Mouse (Mus musculus): ENCODE data around the gene Olfr486.
"Not testable (repeated sequence)": the region's sequence is repeated elsewhere in the genome, so short reads cannot be mapped to it uniquely, and the experiment has no call there.

The Olfr486 gene

DNA sequence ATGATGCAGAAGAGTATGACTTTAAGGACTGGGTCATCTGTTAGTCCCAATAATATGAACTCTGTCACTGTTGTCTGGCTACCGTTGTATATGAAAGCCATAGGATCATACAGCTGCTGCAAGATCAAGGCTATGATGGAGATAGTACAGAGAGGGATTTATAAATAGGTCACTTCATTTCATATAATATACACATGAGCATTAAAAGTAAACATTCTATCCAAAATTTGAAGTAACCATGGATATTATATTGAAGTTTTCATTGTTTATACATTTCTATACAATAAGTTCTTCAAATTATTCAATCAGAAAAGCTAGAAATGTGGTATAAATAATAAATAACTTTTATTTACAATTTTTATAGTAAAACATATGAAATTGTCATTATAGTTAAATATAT is at the start of gene Olfr486:
Olfr486 (minus strand) TSS at position 101 of the 400 bp plus-strand sequence.
- not testable (repeated sequence) for DNase-seq (ENCODE audit: low read depth, low spot score)

DNA sequence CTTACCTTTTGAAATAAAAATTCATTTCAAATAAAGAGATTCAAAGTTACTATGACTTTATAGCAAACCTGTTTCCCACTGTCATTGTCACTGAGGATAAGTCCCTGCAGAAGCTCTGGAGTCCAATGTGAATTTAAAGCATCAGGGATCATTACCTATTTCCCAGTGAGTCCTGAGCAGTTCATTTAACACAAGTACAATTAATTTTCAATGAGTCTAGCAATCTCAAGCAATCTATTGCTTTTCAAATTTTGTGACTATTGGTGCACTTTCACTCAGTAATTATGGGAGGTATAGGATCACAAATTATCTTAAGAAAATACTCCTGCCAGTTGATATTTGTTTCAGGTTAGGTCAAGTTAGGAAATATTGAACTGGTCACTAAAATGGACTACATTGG is 42.0 kb upstream of the Olfr486 start, which contains the start of gene Olfr487:
Olfr487 (minus strand) TSS at position 101 of the 400 bp plus-strand sequence.
- DNase-seq (ENCODE audit: low read depth, low spot score), result not testable (repeated sequence)

DNA sequence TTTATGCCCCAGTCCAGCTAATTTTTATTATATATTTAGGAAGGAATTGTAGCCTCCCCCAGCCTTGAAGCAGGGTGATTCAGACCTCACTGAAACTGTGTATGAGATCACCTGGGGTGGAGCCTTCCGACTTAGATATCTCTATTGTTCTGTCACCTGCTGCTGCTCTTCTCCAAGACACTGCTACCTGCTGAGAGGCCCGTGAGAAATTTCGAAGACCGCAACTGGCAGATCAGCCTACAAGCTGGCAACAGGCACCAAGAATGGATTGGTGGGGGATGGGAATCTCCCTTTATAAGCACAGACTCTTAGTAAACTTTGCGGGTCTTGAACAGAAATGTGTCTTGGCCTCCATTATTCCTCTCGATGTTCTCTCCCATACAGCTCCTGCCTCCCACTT is 24.4 kb upstream of the Olfr486 start:
- peak; percentile 95 for DNase-seq (ENCODE audit: low read depth, low spot score)

- DNase-seq (ENCODE audit: low read depth, low spot score), result peak; percentile 95
These were observed 23.8 kb upstream of the Olfr486 start for GRCm38 (mm10) chr7:108196337-108196736.

GRCm38 (mm10) chr7:108192714-108193113 is 20.2 kb upstream of the Olfr486 start:
- peak; percentile 63 for DNase-seq (ENCODE audit: low read depth, low spot score)

DNA sequence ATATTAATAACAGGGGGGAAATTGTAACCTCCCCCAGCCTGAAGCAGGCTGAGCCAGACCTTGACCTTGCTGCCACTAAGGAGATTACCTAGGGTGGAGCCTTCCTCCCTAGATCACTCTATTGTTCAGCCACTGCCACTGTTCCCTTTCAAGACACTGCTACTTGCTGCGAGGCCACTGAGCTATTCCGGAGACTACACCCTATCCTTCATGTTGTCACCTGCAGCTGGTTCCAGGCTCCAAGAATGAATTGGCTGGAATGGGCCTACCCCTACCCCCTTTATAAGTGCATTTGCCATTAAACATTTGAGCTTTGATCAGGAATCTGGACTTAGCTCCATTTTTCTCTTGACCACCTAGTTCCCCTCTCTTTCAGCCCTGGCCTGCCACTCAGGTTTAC is 18.7 kb upstream of the Olfr486 start:
- peak; percentile 70 for DNase-seq (ENCODE audit: low read depth, low spot score)

DNA sequence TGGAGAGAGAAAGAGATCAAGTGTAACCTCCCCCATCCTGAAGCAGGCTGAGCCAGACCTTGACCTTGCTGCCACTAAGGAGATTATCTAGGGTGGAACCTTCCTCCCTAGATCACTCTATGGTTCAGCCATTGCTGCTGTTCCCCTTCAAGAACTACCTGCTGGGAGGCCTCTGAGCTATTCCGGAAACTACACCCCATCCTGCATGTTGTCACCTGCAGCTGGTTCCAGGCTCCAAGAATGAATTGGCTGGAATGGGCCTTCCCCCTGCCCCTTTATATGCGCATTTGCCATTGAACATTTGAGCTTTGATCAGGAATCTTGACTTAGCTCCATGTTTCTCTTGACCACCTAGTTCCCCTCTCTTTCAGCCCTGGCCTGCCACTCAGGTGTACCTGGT is 12.7 kb upstream of the Olfr486 start:
- DNase-seq (ENCODE audit: low read depth, low spot score), result peak; percentile 95

DNA sequence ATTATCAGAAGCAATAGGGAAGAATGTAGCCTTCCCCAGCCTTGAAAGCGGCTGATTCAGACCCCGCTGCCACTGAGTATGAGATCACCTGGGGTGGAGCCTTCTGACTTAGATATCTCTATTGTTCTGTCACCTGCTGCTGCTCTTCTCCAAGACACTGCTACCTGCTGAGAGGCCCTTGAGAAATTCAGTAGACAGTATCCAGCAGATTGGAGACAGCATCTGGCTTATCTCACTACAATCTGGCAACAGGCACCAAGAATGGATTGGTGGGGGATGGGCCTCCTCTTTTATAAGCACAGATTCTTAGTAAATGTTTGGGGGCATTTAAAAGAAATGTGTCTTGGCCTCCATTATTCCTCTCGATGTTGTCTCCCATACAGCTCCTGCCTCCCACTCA is 11.9 kb upstream of the Olfr486 start:
- DNase-seq (ENCODE audit: low read depth, low spot score), result peak; percentile 90

- no peak for DNase-seq (ENCODE audit: low read depth, low spot score)
These were observed 12.8 kb downstream of the Olfr486 start, which contains the start of gene Olfr485 for GRCm38 (mm10) chr7:108159771-108160170. Gene Olfr485 (minus strand): TSS chr7:108159871.

GRCm38 (mm10) chr7:108127349-108127748 is 45.2 kb downstream of the Olfr486 start, which contains the start of gene Olfr484:
Gene Olfr484 (minus strand): TSS chr7:108127449.
- DNase-seq (ENCODE audit: low read depth, low spot score), result no peak
